Mouse (Mus musculus) hindbrain, embryonic 13.5 days (tissue): Measurements from ENCODE around the gene Helz2. TPM values are rescaled to one million over a fixed set of nuclear protein-coding genes. Genes with fewer than 3 reads are reported as not detected.

Source experiments
- ATAC-seq: fragments of 200-750 bp; cut with Nextera tagmentation; 2 replicates; pipeline ENCODE4 v1.8.0; 2017; ENCODE audit warnings: moderate TSS enrichment; ENCODE audit not compliant: low FRiP score
- H3K27ac ChIP-seq: fragments of 300-500 bp; sonication (generic); 2 replicates; pipeline ENCODE4 v1.5.1; 2015; ENCODE audit warnings: inconsistent platforms, mild to moderate bottlenecking, moderate library complexity
- H3K27me3 ChIP-seq: fragments of 300-500 bp; sonication (generic); 2 replicates; pipeline ENCODE4 v1.6.1; 2015; ENCODE audit warnings: mild to moderate bottlenecking, inconsistent platforms
- H3K36me3 ChIP-seq: fragments of 300-500 bp; sonication (generic); 2 replicates; pipeline ENCODE4 v1.6.1; 2015; ENCODE audit warnings: mild to moderate bottlenecking, inconsistent platforms
- H3K4me1 ChIP-seq: fragments of 300-500 bp; sonication (generic); replicated peaks from 2 replicates; pipeline ENCODE4 v1.6.1; 2015; ENCODE audit warnings: inconsistent platforms
- H3K4me2 ChIP-seq: fragments of 300-500 bp; sonication (generic); 2 replicates; pipeline ENCODE4 v1.6.1; 2015; ENCODE audit warnings: inconsistent platforms, mild to moderate bottlenecking, moderate library complexity
- H3K4me3 ChIP-seq: fragments of 300-500 bp; sonication (generic); 2 replicates; pipeline ENCODE4 v1.5.1; 2015; ENCODE audit warnings: mild to moderate bottlenecking, inconsistent platforms
- H3K9ac ChIP-seq: fragments of 300-500 bp; sonication (generic); 2 replicates; pipeline ENCODE4 v1.6.1; 2015; ENCODE audit warnings: mild to moderate bottlenecking, inconsistent platforms
- H3K9me3 ChIP-seq: fragments of 300-500 bp; sonication (generic); 2 replicates; pipeline ENCODE4 v1.6.1; 2016; ENCODE audit warnings: inconsistent platforms
- WGBS: fragments of 180-500 bp; shearing (Covaris S2); methylation state at CpG from one replicate; pipeline ENCODE4 v1.1.7; 2015; 5-methylcytosine and 5-hydroxymethylcytosine counted together
- polyA plus RNA-seq: library from polyadenylated mRNA; unstranded; fragments of >200 nt; fragmentation: Nextera tagmentation; extraction: Ambion mirVana; gene quantifications from 2 replicates; pipeline ENCODE4 v1.2.1, GENCODE M21; 2015

The Helz2 gene
- polyA plus RNA-seq, 1 experiment from 2014 or later = 0.38 TPM

GRCm38 (mm10) chr2:181235681-181236566, 5.9 kb downstream of the Helz2 start:
- Histone ChIP-seq H3K27me3 (0 out of 2 replicates have a peak, but pooled peaks cover 3% of the 10 kb centered on the region), H3K36me3 (no peaks in the 10 kb centered on the region), H3K4me1 (no peaks in the 10 kb centered on the region), H3K4me2 (no peak overlapping the region), H3K4me3 (no peak overlapping the region), H3K27ac (no peak overlapping the region), H3K9me3 (no peaks in the 10 kb centered on the region), H3K9ac (no peak overlapping the region)
- no peak for ATAC-seq
- 87% methylated on average over 23 of the region's 23 CpGs for WGBS

- whole genome bisulfite sequencing = 96% methylated on average over 11 of the region's 11 CpGs
- Histone ChIP-seq H3K36me3 (no peaks in the 10 kb centered on the region), H3K4me2 (no peak overlapping the region), H3K27ac (no peak overlapping the region), H3K4me1 (no peaks in the 10 kb centered on the region), H3K9me3 (no peaks in the 10 kb centered on the region), H3K9ac (no peak overlapping the region), H3K27me3 (no peaks in the 10 kb centered on the region), H3K4me3 (no peak overlapping the region)
- ATAC-seq = no peak
Observed at GRCm38 (mm10) chr2:181234680-181235079, 7.1 kb downstream of the Helz2 start.

- Histone ChIP-seq H3K4me3 (no peak overlapping the region), H3K9ac (no peak overlapping the region), H3K27ac (no peak overlapping the region), H3K9me3 (no peaks in the 10 kb centered on the region), H3K27me3 (no peaks in the 10 kb centered on the region), H3K4me2 (no peak overlapping the region), H3K4me1 (no peaks in the 10 kb centered on the region), H3K36me3 (no peaks in the 10 kb centered on the region)
- 93% methylated on average over 15 of the region's 15 CpGs for WGBS
- ATAC-seq = no peak
Observed at GRCm38 (mm10) chr2:181233443-181233842, 8.4 kb downstream of the Helz2 start.

- H3K36me3 ChIP-seq = no peaks in the 10 kb centered on the region
- H3K27ac ChIP-seq = no peak overlapping the region
- H3K4me3 ChIP-seq = no peak overlapping the region
- ATAC-seq = no peak
- no peaks in the 10 kb centered on the region for H3K4me1 ChIP-seq
- 77% methylated on average over 20 of the region's 20 CpGs for WGBS
- no peak overlapping the region for H3K9ac ChIP-seq
- no peaks in the 10 kb centered on the region for H3K9me3 ChIP-seq
- H3K27me3 ChIP-seq = no peaks in the 10 kb centered on the region
- H3K4me2 ChIP-seq = peak overlapping the region; percentile 16
Observed at GRCm38 (mm10) chr2:181231171-181231570, 10.7 kb downstream of the Helz2 start.

GRCm38 (mm10) chr2:181228335-181228734, 13.5 kb downstream of the Helz2 start:
- 81% methylated on average over 1 of the region's 1 CpGs for whole genome bisulfite sequencing
- no peak for ATAC-seq
- Histone ChIP-seq H3K27ac (no peak overlapping the region), H3K4me1 (no peaks in the 10 kb centered on the region), H3K36me3 (no peaks in the 10 kb centered on the region), H3K4me3 (no peak overlapping the region), H3K9ac (no peak overlapping the region), H3K9me3 (no peaks in the 10 kb centered on the region), H3K27me3 (no peaks in the 10 kb centered on the region), H3K4me2 (no peak overlapping the region)

GRCm38 (mm10) chr2:181227122-181227521, 14.7 kb downstream of the Helz2 start:
- no peak overlapping the region for H3K4me3 ChIP-seq
- H3K27me3 ChIP-seq = no peaks in the 10 kb centered on the region
- no peaks in the 10 kb centered on the region for H3K4me1 ChIP-seq
- H3K36me3 ChIP-seq = no peaks in the 10 kb centered on the region
- no peak overlapping the region for H3K27ac ChIP-seq
- H3K9me3 ChIP-seq = no peaks in the 10 kb centered on the region
- WGBS = 86% methylated on average over 3 of the region's 3 CpGs
- ATAC-seq = no peak
- no peak overlapping the region for H3K4me2 ChIP-seq
- no peak overlapping the region for H3K9ac ChIP-seq

GRCm38 (mm10) chr2:181224994-181225393, 16.8 kb downstream of the Helz2 start:
- Histone ChIP-seq H3K4me1 (peaks cover 6% of the 10 kb centered on the region), H3K9ac (no peak overlapping the region), H3K9me3 (no peaks in the 10 kb centered on the region), H3K4me3 (no peak overlapping the region), H3K27me3 (peaks cover 5% of the 10 kb centered on the region; the same call in 1 of the 2 replicates), H3K36me3 (no peaks in the 10 kb centered on the region), H3K27ac (no peak overlapping the region), H3K4me2 (no peak overlapping the region)
- ATAC-seq = no peak
- 89% methylated on average over 2 of the region's 2 CpGs for WGBS

- Histone ChIP-seq H3K9me3 (no peaks in the 10 kb centered on the region), H3K4me2 (peak overlapping the region; percentile 58), H3K27ac (no peak overlapping the region), H3K4me3 (peak overlapping the region; percentile 27; the same call in 1 of the 2 replicates), H3K27me3 (peaks cover 18% of the 10 kb centered on the region), H3K36me3 (no peaks in the 10 kb centered on the region), H3K9ac (no peak overlapping the region), H3K4me1 (peaks cover 15% of the 10 kb centered on the region)
- WGBS = 58% methylated on average over 2 of the region's 2 CpGs
- no peak for ATAC-seq
Observed at GRCm38 (mm10) chr2:181220361-181220760, 21.5 kb downstream of the Helz2 start.

GRCm38 (mm10) chr2:181219538-181220216, 22.1 kb downstream of the Helz2 start, which contains the start of gene Fndc11:
Gene Fndc11 (plus strand): TSS chr2:181220013.
- Histone ChIP-seq H3K9ac (peak within 1 kb of the TSS; percentile 43; the same call in 1 of the 2 replicates), H3K4me3 (peak within 1 kb of the TSS; percentile 27), H3K27me3 (peaks cover 21% of the 10 kb centered on the region), H3K4me1 (peaks cover 15% of the 10 kb centered on the region), H3K36me3 (no peaks in the 10 kb centered on the region), H3K4me2 (peak within 1 kb of the TSS; percentile 58), H3K27ac (peak within 1 kb of the TSS; percentile 18; the same call in 1 of the 2 replicates), H3K9me3 (no peaks in the 10 kb centered on the region)
- WGBS = 4% methylated on average over 25 of the region's 25 CpGs
- ATAC-seq = peak; percentile 88

GRCm38 (mm10) chr2:181218881-181219485, 22.8 kb downstream of the Helz2 start:
- peaks cover 15% of the 10 kb centered on the region for H3K4me1 ChIP-seq
- no peak overlapping the region for H3K4me3 ChIP-seq
- H3K9me3 ChIP-seq = no peaks in the 10 kb centered on the region
- H3K4me2 ChIP-seq = peak overlapping the region; percentile 58
- peaks cover 28% of the 10 kb centered on the region for H3K27me3 ChIP-seq
- no peak overlapping the region for H3K9ac ChIP-seq
- H3K36me3 ChIP-seq = no peaks in the 10 kb centered on the region
- 71% methylated on average over 5 of the region's 5 CpGs for WGBS
- H3K27ac ChIP-seq = peak overlapping the region; percentile 18; the same call in 1 of the 2 replicates
- no peak for ATAC-seq

- no peak overlapping the region for H3K4me2 ChIP-seq
- no peak overlapping the region for H3K27ac ChIP-seq
- WGBS = 94% methylated on average over 6 of the region's 6 CpGs
- H3K36me3 ChIP-seq = no peaks in the 10 kb centered on the region
- no peak overlapping the region for H3K4me3 ChIP-seq
- H3K27me3 ChIP-seq = peaks cover 52% of the 10 kb centered on the region
- H3K9me3 ChIP-seq = no peaks in the 10 kb centered on the region
- no peak for ATAC-seq
- no peak overlapping the region for H3K9ac ChIP-seq
- peaks cover 31% of the 10 kb centered on the region for H3K4me1 ChIP-seq
Observed at GRCm38 (mm10) chr2:181216037-181216436, 25.8 kb downstream of the Helz2 start.

- peak within 1 kb of the TSS; percentile 59 for H3K9ac ChIP-seq
Observed at GRCm38 (mm10) chr2:181213021-181213445, 28.8 kb downstream of the Helz2 start, which contains the start of gene Srms. Gene Srms (minus strand): TSS chr2:181213185.

More at GRCm38 (mm10) chr2:181213021-181213445, 28.8 kb downstream of the Helz2 start, which contains the start of gene Srms:
- H3K4me3 ChIP-seq = peak within 1 kb of the TSS; percentile 29
- H3K36me3 ChIP-seq = no peaks in the 10 kb centered on the region
- WGBS = under 1% methylated on average over 17 of the region's 17 CpGs
- peaks cover 56% of the 10 kb centered on the region for H3K27me3 ChIP-seq
- no peaks in the 10 kb centered on the region for H3K9me3 ChIP-seq
- peak within 1 kb of the TSS; percentile 56 for H3K4me2 ChIP-seq
- peaks cover 15% of the 10 kb centered on the region for H3K4me1 ChIP-seq
- ATAC-seq = no peak
- H3K27ac ChIP-seq = no peak within 1 kb of the TSS
